Mouse (Mus musculus): ENCODE results near the gene Rcbtb2.

DNA sequence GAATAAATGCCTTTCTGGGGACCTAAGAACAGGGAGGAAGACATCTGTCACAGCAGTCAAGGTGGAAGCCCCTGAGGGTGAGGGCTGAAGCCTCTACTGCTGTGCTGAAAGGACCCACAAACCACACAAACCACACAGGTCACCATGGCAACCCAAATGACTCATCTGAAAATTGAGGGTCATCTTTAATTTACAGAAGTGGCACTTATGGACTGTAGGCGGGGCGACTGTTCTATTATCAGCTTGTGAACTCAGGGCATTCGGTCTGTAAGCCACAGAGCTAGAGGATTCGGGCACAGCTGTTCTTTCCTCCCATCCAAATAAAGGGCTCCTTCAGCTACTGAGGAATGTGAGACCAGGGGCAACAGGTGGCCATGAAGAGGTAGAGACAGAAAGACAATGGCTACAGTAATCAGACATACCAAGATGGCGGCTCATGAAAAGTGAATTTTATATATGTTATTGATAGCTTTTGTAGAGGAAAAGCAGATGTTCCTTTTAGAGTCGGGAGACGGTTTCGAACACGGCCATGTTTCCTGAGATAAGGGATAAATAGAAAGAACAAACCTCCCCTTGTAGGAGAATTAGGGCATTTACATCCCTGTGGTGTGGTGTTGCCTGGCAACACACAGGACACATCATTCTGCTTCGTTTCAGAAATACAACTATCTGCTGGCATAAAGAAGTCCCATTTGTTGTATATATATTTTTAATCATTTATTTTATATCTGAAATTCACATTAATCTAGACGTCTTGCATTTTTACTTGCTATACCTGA lies 17.2 kb upstream of the Rcbtb2 start:
- TF ChIP-seq CTCF (conservative IDR thresholded peaks at IDR 0.05; ENCODE audit: low read length), result no peak
- no peak for TF ChIP-seq POU5F1 (IDR thresholded peaks at IDR 0.05; ENCODE audit: borderline replicate concordance, low read length)
- TF ChIP-seq NANOG (IDR thresholded peaks at IDR 0.05; ENCODE audit: borderline replicate concordance, low read length), result no peak

Measured in E14TG2a.4 (cell line).